Mouse (Mus musculus): ENCODE results near the gene Bhlha9.
"Not testable (repeated sequence)": the region's sequence is repeated elsewhere in the genome, so short reads cannot be mapped to it uniquely, and the experiment has no call there.

Bhlha9 gene

GRCm38 (mm10) chr11:76661790-76662468, 10.3 kb upstream of the Bhlha9 start:
- DNase-seq (ENCODE audit: low read depth, low spot score): peak; percentile 59

DNA sequence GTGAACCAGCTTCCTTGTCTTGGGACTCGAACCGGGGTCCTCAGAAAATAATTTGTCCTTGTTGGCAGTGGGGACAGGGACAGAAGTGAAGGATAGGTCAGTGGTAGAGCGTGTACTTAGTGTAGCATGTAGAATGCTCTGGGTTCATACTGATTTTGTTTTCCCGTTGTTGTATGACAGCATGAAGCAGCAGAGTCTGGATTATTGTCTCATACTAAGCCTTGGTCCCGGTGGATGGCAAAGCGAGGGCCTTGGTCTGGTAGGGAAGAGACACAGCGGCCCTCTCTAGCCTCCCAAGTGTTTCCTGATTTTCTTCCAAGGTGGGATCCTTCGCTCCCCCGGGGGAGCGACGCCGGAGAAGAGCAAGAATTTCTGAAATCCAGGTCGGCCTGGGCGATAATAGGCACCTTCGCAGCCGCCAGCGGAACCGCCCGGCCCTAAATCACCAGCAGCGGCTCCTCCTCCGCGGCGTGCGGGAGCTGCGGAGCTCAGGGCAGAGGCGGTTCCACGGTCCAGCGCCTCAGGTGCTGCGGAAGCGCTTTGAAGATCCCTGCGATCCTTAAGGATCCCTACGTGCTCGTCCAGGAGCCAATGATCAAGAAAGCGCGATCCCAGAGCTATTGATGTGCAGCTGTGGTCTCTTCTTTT, 6.1 kb upstream of the Bhlha9 start:
- DNase-seq (ENCODE audit: low read depth, low spot score): peak; percentile 57

DNA sequence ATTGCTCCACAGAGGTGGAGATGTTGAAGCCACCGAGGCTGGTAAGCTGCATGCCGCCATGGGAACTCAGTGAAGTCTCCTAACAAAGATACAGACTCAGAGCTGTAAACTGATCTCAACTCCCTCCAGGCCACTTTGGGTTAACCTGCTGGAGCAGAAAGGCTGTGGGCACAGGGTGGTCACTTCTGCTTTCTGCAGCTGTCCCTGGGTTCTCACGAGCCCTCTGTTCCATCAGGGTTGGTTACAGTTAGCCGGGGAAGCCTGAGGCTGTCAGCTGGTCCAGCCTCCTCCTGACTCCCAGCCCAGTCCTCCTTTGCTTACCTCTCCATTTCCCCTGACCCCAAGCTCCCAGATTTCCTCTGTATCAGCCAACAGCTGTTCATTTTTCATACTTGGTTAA, 4.5 kb upstream of the Bhlha9 start:
- no peak for DNase-seq (ENCODE audit: low read depth, low spot score)

DNA sequence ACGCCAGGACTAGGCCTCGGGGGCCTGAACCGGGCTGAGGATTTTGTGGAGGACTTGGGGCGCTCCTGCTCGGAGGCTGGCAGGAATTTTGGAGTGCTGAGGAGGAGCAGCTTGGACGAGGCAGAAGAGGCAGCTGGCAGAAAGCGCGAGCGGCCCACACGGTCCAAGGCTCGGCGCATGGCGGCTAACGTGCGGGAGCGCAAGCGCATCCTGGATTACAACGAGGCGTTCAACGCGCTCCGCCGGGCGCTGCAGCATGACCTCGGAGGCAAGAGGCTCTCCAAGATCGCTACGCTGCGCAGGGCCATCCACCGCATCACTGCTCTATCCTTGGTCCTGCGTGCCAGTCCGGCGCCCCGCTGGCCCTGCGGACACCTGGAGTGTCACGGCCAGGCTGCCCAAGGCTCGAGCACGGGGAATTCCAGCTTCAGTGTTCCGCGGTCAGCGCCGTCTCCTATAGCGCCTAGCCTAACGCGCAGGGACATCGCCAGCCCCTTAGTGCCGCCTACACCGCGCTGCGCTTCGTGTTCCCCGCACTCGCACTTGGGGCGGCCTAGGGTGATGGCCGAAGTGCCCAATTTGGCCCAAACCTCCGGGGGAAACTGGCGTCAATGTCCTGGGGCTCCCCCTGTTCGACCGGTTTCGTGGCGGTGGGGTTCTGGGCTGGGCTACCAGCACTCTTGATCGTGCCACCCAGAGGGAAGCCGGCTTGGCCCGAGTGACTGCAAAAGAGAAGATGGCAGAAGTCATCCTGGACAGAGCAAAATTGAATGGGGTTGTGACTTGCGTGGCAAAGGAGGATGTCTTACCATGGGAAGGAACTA, 503 bp downstream of the Bhlha9 start:
- peak; percentile 70 for DNase-seq (ENCODE audit: low read depth, low spot score)

DNA sequence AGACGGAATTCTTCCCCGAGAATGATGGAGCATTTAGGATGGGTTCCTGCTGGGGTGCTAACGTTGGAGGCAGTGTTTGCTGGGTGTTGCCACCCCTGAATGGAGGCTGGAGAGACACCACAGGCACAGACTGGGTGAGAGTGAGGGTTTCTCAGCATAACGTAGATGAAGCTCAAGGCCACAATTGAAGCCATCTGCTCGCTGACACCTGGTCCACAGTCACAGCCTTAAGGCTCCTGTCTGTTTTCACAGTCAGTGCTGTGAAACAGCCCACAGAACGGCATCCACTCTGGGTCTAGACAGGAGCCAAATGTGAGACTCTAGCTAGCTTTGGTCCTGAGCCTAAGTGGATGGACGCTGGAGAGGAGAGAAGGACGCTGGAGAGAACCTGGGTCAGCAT, 1.9 kb downstream of the Bhlha9 start:
- no peak for DNase-seq (ENCODE audit: low read depth, low spot score)

- DNase-seq (ENCODE audit: low read depth, low spot score): peak; percentile 53
Observed at GRCm38 (mm10) chr11:76674704-76675103, 2.4 kb downstream of the Bhlha9 start.

- not testable (repeated sequence) for DNase-seq (ENCODE audit: low read depth, low spot score)
Observed at GRCm38 (mm10) chr11:76679508-76679907, 7.2 kb downstream of the Bhlha9 start, which contains the start of gene Trarg1. Gene Trarg1, plus strand, starts transcription at chr11:76679808.

- DNase-seq (ENCODE audit: low read depth, low spot score): no peak
Observed at GRCm38 (mm10) chr11:76685604-76686003, 13.3 kb downstream of the Bhlha9 start.

- no peak for DNase-seq (ENCODE audit: low read depth, low spot score)
Observed at GRCm38 (mm10) chr11:76692096-76692495, 19.8 kb downstream of the Bhlha9 start.

- DNase-seq (ENCODE audit: low read depth, low spot score): peak; percentile 74
Observed at GRCm38 (mm10) chr11:76695810-76696209, 23.5 kb downstream of the Bhlha9 start.

DNA sequence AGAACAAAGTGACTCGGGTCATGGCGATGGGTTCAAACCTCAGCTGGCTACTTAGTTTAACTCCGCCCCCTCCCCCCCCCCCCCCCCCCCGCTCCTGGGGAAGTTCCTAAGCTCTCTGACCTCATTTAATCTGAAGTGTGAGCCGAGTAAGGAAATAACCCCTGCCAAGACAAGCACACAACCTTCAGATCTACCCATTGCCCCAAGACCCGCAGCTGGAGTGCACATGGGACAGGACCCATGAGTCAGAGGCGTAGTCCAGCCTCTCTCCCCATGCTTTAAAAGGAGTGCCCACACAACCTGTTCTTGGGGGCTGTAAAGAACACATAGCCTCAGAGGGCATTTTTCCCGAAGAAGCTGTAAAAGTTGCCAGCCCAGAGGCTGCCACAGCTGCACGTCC, 27.4 kb downstream of the Bhlha9 start:
- no peak for DNase-seq (ENCODE audit: low read depth, low spot score)

GRCm38 (mm10) chr11:76707656-76708055, 35.4 kb downstream of the Bhlha9 start:
- no peak for DNase-seq (ENCODE audit: low read depth, low spot score)

GRCm38 (mm10) chr11:76708066-76708465, 35.8 kb downstream of the Bhlha9 start:
- DNase-seq (ENCODE audit: low read depth, low spot score): no peak

GRCm38 (mm10) chr11:76708881-76709280, 36.6 kb downstream of the Bhlha9 start:
- no peak for DNase-seq (ENCODE audit: low read depth, low spot score)

DNA sequence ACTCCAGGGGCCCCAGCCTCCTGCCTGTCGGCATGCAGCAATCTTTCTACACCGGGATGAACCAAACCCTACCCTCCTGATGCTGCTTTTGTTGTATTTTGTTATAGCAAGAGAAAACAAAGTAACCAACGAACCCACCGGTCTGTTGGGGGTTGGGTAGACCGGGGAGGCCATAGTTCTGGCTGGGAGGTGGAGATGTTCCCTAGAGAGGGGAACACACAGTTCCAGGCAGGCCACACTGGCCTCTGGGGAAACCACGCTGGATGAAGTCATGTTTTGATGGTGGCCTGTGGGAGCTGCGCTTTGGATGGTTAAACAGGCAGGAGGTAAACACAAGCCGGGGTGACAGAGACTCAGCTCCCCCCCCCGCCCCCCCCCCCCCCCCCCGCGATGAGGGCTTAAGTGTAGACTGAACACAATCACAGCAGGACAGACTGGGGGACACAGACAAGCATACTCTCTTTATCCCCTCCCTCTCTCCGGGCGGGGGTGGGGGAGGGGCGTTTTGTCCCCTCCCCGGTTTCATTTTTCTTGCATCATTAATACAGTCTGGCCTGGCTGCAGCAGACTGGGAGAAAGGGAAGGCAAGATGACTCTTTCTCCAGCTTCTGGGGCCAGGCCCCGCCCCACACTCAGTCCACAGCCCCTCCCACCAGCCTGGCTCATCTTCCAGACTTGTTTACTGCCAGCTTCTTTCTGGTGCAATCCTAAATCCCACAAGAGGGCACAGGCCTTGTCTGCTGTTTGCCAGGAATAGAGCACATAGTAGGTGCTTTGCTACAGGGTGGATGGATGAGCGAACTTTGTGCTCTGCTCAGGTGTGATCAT, 37.6 kb downstream of the Bhlha9 start:
- peak; percentile 46 for DNase-seq (ENCODE audit: low read depth, low spot score)

- no peak for DNase-seq (ENCODE audit: low read depth, low spot score)
Observed at GRCm38 (mm10) chr11:76717000-76717399, 44.7 kb downstream of the Bhlha9 start.
